Mouse (Mus musculus) testis, adult 2 months (tissue): ENCODE measurements around the gene Tbxas1.

Experiments used
- CTCF ChIP-seq: fragments of 200-500 bp; IDR thresholded peaks from 2 replicates; pipeline ENCODE4 v1.5.1; 2012; ENCODE audit warnings: low read depth, mild to moderate bottlenecking, inconsistent platforms, low read length, moderate library complexity; ENCODE audit not compliant: control insufficient read depth, insufficient read depth, insufficient replicate concordance
- POLR2A ChIP-seq: fragments of 200-500 bp; IDR thresholded peaks from 2 replicates; pipeline ENCODE4 v1.6.1; 2012; ENCODE audit warnings: low read depth, mild to moderate bottlenecking, inconsistent platforms, low read length, moderate library complexity; ENCODE audit not compliant: control insufficient read depth

GRCm38 (mm10) chr6:38917415-38917814 lies 42.2 kb downstream of the Tbxas1 start:
- no peak for TF ChIP-seq POLR2A
- TF ChIP-seq CTCF: no peak
